Mouse (Mus musculus): ENCODE results near the gene Myo18a. TPM values are rescaled to one million over a fixed set of nuclear protein-coding genes. Genes with fewer than 3 reads are reported as not detected.

Gene Myo18a
- total RNA-seq, 2 experiments from 2014 or later: 132 to 140 TPM

DNA sequence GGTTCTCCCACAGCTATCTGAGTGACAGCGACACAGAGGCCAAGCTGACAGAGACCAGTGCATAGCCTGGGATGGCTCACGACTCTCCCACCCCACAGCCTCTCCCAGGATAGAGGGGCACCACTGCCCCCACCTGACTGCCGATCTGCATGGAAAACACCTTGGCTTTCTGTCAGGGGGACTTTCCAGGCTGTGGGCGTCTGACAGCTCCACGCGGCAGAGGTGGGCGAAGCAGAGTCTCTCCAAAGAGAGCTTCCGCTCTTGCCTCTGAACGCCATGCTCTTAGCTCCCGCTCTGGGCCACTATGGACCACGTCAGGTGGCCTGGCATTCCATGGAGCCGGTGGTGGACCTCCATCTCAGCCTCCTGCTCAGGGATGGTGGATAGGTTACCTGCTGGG lies 101.7 kb downstream of the Myo18a start:
- no peak for DNase-seq (ENCODE audit: low spot score in 2 of 2)

- DNase-seq (ENCODE audit: low spot score in 2 of 2): no peak
Observed at GRCm38 (mm10) chr11:77867419-77868083, 104.5 kb downstream of the Myo18a start.

DNA sequence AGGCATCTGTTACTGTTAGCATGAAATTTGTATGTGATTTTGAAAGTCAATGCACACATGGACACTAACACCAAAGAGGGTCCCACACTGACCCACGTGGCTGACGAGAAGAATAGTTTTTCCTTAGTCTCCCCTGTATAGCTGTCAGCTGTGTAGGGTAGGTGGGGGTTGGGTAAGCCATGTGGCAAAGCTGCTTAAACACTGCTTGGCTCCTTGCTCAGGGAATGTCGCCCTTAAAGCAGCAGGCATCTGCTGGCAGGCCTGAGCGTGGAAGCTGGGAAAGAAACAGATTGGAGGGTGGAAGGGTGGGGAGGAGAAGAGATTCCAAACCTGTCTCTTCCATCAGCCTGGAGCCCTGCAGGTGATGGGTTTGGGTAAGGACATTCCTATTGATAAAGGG lies 108.4 kb downstream of the Myo18a start:
- peak; percentile 66 to 77 for DNase-seq (ENCODE audit: low spot score in 2 of 2)

DNA sequence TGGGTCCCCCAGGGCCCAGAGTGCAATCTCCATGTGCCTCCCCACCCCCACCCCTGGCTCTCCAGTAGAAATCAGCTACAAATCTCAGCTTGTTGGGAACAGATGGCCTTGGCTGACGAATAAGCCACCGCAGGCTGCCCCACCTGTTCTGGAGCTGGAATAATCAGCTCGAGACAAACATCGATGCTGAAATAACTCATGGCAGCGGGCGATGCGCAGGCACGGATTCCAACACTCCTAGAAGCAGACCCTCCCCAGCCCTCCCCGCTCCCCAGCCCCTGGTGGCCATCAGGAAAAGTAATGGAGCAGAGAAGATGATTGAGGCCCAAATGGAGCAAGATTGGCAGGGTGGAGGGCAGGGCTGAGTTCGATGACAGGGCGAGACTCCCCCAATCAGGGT lies 109.2 kb downstream of the Myo18a start:
- DNase-seq (ENCODE audit: low spot score in 2 of 2): peak in 1 of 2 experiments; percentile 58

GRCm38 (mm10) chr11:77872685-77873084 lies 109.6 kb downstream of the Myo18a start:
- DNase-seq (ENCODE audit: low spot score in 2 of 2): no peak

GRCm38 (mm10) chr11:77873116-77873515 lies 110.1 kb downstream of the Myo18a start:
- no peak for DNase-seq (ENCODE audit: low spot score in 2 of 2)

- DNase-seq (ENCODE audit: low spot score in 2 of 2): no peak
Observed at GRCm38 (mm10) chr11:77874685-77875231, 111.7 kb downstream of the Myo18a start.

DNA sequence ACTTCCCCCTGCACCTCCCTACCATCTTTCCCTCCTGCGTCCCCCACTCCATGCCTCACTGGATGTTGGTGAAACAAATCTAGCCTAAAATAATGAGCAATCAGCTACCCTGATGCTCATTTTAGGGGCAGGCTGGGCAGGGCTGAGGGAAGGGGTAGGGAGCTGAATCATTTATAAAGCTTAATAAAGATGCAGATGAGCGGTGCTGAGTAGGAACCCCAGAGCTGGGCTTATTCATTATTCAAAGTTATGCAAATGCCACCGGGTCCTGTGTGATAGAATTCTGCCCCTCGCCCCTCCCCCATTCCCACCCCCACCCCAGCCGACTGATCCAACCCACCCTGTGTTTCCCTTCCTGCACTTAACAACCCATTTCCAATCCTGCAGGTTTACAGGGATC lies 112.2 kb downstream of the Myo18a start:
- DNase-seq (ENCODE audit: low spot score in 2 of 2): no peak

GRCm38 (mm10) chr11:77875847-77876759 lies 113.1 kb downstream of the Myo18a start:
- DNase-seq (ENCODE audit: low spot score in 2 of 2): peak in 1 of 2 experiments; percentile 35

DNA sequence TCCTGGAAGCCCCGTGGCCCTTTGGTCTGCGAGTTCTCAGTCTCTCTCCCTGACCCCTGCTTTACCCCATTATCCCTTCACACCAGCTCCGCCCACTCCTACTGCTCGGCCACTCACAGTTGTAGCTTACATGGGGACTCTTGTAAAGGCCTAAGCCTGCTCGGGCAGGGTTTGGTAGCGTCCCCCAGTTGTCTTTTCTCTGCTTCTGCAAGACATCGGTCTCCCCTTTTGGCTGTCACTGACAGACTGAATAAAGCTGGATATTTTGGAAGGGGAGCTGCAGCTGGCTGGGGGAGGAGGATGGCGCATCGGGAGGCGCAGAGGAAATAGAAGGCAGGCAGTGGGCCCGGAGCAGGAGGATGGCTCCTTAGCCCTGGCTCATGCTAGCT lies 113.7 kb downstream of the Myo18a start:
- peak; percentile 41 to 54 for DNase-seq (ENCODE audit: low spot score in 2 of 2)

GRCm38 (mm10) chr11:77884524-77885245 lies 121.6 kb downstream of the Myo18a start:
- no peak for DNase-seq (ENCODE audit: low spot score in 2 of 2)

DNA sequence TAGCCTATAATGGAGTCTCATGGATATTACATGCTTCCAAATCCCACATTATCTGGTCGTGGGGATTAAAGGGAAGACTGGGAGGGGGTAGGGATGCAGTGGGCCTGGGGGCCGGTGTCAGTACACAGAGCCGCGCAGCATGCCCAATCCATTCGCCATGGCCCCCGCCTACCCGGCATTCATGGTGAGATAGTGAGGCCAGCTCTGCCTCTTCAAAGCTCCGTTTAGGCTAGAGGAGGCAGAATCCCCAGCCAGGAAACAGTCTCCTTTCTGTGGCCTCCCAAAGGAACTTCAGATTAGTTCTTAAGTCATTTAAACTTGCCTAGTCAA lies 122.2 kb downstream of the Myo18a start:
- DNase-seq (ENCODE audit: low spot score in 2 of 2): no peak

DNA sequence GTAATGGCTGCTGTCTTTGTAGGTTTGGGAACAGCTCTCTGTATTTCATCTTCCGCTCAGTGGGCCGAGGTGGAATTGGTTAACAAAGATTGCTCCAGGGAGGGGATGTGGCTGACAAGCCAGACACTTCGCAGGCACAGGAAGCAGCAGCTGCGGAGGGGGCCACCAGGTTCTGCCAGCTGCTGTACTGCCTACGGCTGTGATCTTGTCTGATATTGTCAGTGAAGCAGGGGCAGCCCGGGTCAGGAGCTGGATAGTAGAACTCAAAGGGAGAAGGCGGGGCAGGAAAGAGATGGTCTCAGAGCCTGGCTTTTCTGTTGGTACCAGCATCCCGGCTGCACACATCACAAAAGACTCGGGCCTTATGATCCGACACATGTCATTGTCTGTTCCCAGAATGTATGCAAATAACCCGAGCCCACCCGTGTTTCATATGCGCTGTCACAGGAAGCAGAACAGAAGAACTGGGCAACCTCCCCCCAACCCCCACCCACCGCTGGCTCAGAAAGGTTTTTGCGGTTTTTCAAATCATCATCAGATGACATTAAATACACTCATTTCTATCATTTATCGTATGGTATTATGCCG lies 124.4 kb downstream of the Myo18a start:
- DNase-seq (ENCODE audit: low spot score in 2 of 2): peak in 1 of 2 experiments; percentile 32

DNA sequence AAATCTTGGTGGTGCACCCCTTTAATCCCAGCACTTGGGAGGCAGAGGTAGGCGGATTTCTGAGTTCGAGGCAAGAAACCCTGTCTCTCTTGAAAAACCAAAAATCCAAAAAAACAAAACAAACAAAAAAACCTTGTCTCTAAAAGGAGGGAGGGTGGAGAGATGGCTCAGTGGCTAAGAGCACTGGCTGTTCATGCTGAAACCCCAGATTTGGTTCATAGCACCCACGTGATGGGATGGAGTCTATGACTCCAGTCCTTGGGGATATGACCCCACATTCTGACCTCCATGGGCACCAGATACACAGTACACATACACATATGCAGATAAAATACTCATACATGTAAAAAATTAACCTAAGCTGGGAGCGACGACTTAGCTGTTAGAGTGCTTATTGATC lies 125.8 kb downstream of the Myo18a start:
- DNase-seq (ENCODE audit: low spot score in 2 of 2): no peak

- DNase-seq (ENCODE audit: low spot score in 2 of 2): no peak
Observed at GRCm38 (mm10) chr11:77889484-77889883, 126.4 kb downstream of the Myo18a start.

- DNase-seq (ENCODE audit: low spot score in 2 of 2): no peak
Observed at GRCm38 (mm10) chr11:77890648-77891258, 127.7 kb downstream of the Myo18a start.

DNA sequence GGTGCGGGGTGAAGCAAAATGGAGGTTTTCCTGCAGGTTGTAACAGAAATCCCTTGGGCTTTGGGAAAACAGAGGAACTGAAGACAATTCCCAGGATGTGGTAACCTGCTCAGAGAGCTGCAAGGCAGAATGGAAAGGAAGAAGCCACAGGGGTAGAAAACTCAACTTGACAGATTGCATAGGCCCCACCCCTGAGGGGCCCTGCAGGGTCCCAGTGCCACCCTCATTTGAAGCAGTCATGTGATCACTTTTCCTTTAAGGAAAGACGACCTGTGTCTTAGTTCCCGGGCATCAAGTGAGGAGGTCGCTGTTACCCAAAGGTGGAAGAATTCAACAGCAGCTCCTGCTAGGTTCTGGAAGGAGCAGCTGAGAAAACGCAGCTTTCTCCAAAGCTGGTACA lies 129.8 kb downstream of the Myo18a start:
- DNase-seq (ENCODE audit: low spot score in 2 of 2): no peak

DNA sequence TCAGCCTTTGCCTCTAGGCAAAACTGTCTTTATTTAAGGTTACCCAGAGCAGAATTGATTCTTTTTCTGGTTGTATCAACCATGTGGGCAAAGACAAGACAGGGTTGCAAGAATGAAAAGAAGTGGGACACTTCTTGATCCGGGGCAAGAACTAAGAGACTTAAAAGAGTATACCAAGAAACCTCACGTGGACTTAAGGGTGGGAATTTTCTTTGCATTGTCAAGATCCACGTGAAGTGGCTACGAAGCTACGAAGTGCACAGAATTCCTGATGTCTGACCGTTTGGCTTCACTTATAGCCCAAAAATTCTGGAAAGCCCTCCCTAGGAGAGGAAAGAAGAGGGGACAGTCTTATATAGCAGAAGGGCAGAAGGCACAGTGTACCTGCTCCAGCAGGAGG lies 130.2 kb downstream of the Myo18a start:
- no peak for DNase-seq (ENCODE audit: low spot score in 2 of 2)

DNA sequence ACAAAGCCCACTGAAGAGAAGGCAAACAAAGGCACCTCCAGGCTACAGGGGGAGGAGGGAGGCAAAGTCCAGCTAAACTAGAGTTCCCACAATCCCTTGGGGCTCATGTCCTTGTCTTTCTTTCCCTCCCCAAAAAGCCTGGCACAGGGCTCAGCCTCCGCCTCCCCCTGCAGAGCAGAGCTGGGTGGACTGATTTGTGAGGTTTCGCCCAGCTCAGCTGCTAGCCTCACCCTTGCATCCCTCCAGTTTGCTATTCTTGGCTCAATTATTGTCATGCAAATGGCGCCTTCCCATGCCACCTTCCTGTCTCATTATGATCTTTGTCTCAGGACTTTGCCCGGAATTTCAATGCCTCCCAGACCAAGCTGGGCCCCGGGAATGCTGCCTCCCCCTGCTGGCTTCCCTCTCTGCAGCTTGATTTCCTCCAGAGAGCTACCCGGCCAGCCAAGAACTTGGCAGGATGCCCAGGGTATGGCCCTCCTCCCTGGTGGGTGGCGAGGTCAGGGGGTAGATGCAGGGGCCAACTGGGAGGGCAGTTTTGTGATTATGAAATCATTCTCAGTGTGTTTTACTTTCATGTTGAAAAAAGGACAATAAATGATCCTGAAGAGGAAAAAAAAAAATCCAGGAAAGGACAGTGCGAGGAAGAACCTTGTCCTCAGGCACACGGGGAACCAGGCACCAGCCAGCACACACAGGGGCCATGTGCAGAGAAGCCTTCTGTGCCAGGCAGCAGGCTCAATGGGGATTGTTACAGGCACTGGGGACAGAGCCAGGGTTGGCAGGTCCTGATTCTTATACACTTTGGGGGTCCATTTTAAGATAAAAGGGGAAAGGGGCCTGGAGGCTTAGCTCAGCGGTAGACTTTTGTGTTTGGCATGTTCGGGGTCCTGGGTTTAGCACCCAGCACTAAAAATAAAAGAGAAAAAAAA lies 131.0 kb downstream of the Myo18a start, which contains the start of gene Pipox:
Gene Pipox, minus strand, starts transcription at position 310 of the 932 bp plus-strand sequence.
- peak; percentile 61 to 65 for DNase-seq (ENCODE audit: low spot score in 2 of 2)

- no peak for DNase-seq (ENCODE audit: low spot score in 2 of 2)
Observed at GRCm38 (mm10) chr11:77894967-77895366, 131.9 kb downstream of the Myo18a start.
